Mouse (Mus musculus): Measurements from ENCODE around the gene Samt3.

Samt3 gene

DNA sequence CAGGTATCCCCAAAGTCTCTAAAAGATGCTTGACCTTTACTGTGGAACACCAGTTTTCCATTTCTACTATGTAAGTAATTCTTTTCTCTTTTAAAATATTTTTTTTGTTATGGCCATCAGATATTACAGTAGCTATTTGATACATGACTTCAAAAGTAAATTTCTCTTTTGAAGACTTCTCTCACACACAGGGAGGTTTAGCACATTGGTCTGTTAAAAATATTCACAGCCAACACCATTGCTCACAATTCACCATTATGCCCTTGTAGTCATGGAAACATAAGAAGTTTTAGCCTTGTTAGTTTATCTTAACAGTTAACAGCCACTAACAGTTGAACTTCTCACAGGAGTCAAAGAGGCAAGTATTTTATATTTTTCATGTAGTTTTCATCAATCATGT lies at the start of gene Samt3:
TSS of gene Samt3 (plus strand) at position 301 of the 400 bp plus-strand sequence.
- in situ Hi-C loops (cut with MseI, MboI): no loop called here

GRCm38 (mm10) chrX:86016591-86016990 lies 27.4 kb upstream of the Samt3 start:
- in situ Hi-C loops (cut with MseI, MboI): no loop called here

- in situ Hi-C loops (cut with MseI, MboI): no loop called here
Observed at GRCm38 (mm10) chrX:86088672-86089071, 44.7 kb downstream of the Samt3 start.
